Mouse (Mus musculus): ENCODE results near the gene Slit1. TPM values are rescaled to one million over a fixed set of nuclear protein-coding genes. Genes with fewer than 3 reads are reported as not detected.
A peak's percentile ranks its signal among the peaks of the same experiment; 100 is the strongest.

The Slit1 gene
- polyA plus RNA-seq, 1 experiment from 2014 or later, result 17.4 TPM

DNA sequence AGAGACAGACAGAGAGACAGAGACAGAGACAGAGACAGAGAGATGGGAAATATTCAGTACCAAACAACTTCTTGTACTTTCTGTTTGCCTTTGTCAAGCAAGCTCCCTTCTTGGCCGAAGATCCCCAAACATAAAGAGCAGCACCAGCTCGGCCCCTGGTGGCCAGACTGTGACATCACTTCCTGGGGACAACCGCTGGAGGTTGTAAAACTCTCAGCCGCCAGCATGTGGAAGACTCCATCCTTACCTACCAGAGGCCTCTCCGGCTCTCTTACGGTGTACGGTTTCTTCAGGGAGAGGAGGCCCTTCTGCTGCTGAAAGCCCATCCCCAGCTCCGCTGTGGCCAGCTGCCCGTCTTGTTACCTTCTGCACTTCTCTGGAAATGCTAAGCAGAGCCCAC is 18.1 kb upstream of the Slit1 start:
- Histone ChIP-seq H3K9ac (ENCODE audit: low read depth, low read length) (no peak overlapping the region), H3K9me3 (ENCODE audit: control insufficient read depth, low read length) (no peaks in the 10 kb centered on the region), H3K4me2 (ENCODE audit: low read length) (no peak overlapping the region), H3K27me3 (replicated peaks; ENCODE audit: control insufficient read depth, insufficient read depth, low read length) (no peaks in the 10 kb centered on the region), H3K36me3 (ENCODE audit: control insufficient read depth, insufficient read depth, low read length) (no peaks in the 10 kb centered on the region), H3K4me1 (ENCODE audit: control insufficient read depth, insufficient read depth, low read depth, low read length) (no peaks in the 10 kb centered on the region), H3K4me3 (ENCODE audit: low read length) (no peak overlapping the region), H3K27ac (ENCODE audit: low read depth, low read length) (no peak overlapping the region)
- no peak for ATAC-seq
- 40% methylated on average over 9 of the region's 9 CpGs for WGBS

- no peak overlapping the region for H3K27ac ChIP-seq (ENCODE audit: low read depth, low read length)
- WGBS, result 72% methylated on average over 6 of the region's 6 CpGs
- peaks cover 4% of the 10 kb centered on the region; the same call in 1 of the 2 replicates for H3K27me3 ChIP-seq (replicated peaks; ENCODE audit: control insufficient read depth, insufficient read depth, low read length)
- no peak overlapping the region for H3K4me2 ChIP-seq (ENCODE audit: low read length)
- no peaks in the 10 kb centered on the region for H3K9me3 ChIP-seq (ENCODE audit: control insufficient read depth, low read length)
- H3K4me3 ChIP-seq (ENCODE audit: low read length), result no peak overlapping the region
- ATAC-seq, result no peak
- H3K4me1 ChIP-seq (ENCODE audit: control insufficient read depth, insufficient read depth, low read depth, low read length), result no peaks in the 10 kb centered on the region
- no peaks in the 10 kb centered on the region for H3K36me3 ChIP-seq (ENCODE audit: control insufficient read depth, insufficient read depth, low read length)
- H3K9ac ChIP-seq (ENCODE audit: low read depth, low read length), result no peak overlapping the region
Measured at GRCm38 (mm10) chr19:41759765-41760164, 16.3 kb upstream of the Slit1 start.

GRCm38 (mm10) chr19:41759270-41759669 is 15.8 kb upstream of the Slit1 start:
- ATAC-seq, result no peak
- H3K4me1 ChIP-seq (ENCODE audit: control insufficient read depth, insufficient read depth, low read depth, low read length), result no peaks in the 10 kb centered on the region
- no peak overlapping the region for H3K27ac ChIP-seq (ENCODE audit: low read depth, low read length)
- no peaks in the 10 kb centered on the region for H3K36me3 ChIP-seq (ENCODE audit: control insufficient read depth, insufficient read depth, low read length)
- H3K9me3 ChIP-seq (ENCODE audit: control insufficient read depth, low read length), result no peaks in the 10 kb centered on the region
- H3K27me3 ChIP-seq (replicated peaks; ENCODE audit: control insufficient read depth, insufficient read depth, low read length), result peaks cover 4% of the 10 kb centered on the region; the same call in 1 of the 2 replicates
- H3K4me3 ChIP-seq (ENCODE audit: low read length), result no peak overlapping the region
- WGBS, result 80% methylated on average over 5 of the region's 5 CpGs
- no peak overlapping the region for H3K4me2 ChIP-seq (ENCODE audit: low read length)
- H3K9ac ChIP-seq (ENCODE audit: low read depth, low read length), result no peak overlapping the region

GRCm38 (mm10) chr19:41754760-41755159 is 11.3 kb upstream of the Slit1 start:
- no peak overlapping the region for H3K4me3 ChIP-seq (ENCODE audit: low read length)
- H3K9ac ChIP-seq (ENCODE audit: low read depth, low read length), result no peak overlapping the region
- 34% methylated on average over 15 of the region's 15 CpGs for WGBS
- no peak for ATAC-seq
- no peaks in the 10 kb centered on the region for H3K9me3 ChIP-seq (ENCODE audit: control insufficient read depth, low read length)
- H3K27me3 ChIP-seq (replicated peaks; ENCODE audit: control insufficient read depth, insufficient read depth, low read length), result peaks cover 4% of the 10 kb centered on the region; the same call in 1 of the 2 replicates
- no peaks in the 10 kb centered on the region for H3K36me3 ChIP-seq (ENCODE audit: control insufficient read depth, insufficient read depth, low read length)
- no peak overlapping the region for H3K4me2 ChIP-seq (ENCODE audit: low read length)
- no peak overlapping the region for H3K27ac ChIP-seq (ENCODE audit: low read depth, low read length)
- H3K4me1 ChIP-seq (ENCODE audit: control insufficient read depth, insufficient read depth, low read depth, low read length), result no peaks in the 10 kb centered on the region; the same call in 1 of the 2 replicates

GRCm38 (mm10) chr19:41751906-41752305 is 8.4 kb upstream of the Slit1 start:
- WGBS, result 65% methylated on average over 11 of the region's 11 CpGs
- no peak for ATAC-seq

GRCm38 (mm10) chr19:41747436-41747835 is 4.0 kb upstream of the Slit1 start:
- Histone ChIP-seq H3K9me3 (ENCODE audit: control insufficient read depth, low read length) (no peaks in the 10 kb centered on the region), H3K4me3 (ENCODE audit: low read length) (no peak overlapping the region), H3K36me3 (ENCODE audit: control insufficient read depth, insufficient read depth, low read length) (no peaks in the 10 kb centered on the region), H3K27me3 (replicated peaks; ENCODE audit: control insufficient read depth, insufficient read depth, low read length) (no peaks in the 10 kb centered on the region), H3K4me2 (ENCODE audit: low read length) (no peak overlapping the region), H3K9ac (ENCODE audit: low read depth, low read length) (no peak overlapping the region), H3K4me1 (ENCODE audit: control insufficient read depth, insufficient read depth, low read depth, low read length) (peaks cover 25% of the 10 kb centered on the region), H3K27ac (ENCODE audit: low read depth, low read length) (no peak overlapping the region)
- ATAC-seq, result no peak
- WGBS, result 83% methylated on average over 14 of the region's 14 CpGs

More at GRCm38 (mm10) chr19:41751906-41752305, 8.4 kb upstream of the Slit1 start:
- H3K4me2 ChIP-seq (ENCODE audit: low read length), result no peak overlapping the region
- no peak overlapping the region for H3K9ac ChIP-seq (ENCODE audit: low read depth, low read length)
- H3K9me3 ChIP-seq (ENCODE audit: control insufficient read depth, low read length), result no peaks in the 10 kb centered on the region
- H3K4me3 ChIP-seq (ENCODE audit: low read length), result no peak overlapping the region
- no peaks in the 10 kb centered on the region for H3K36me3 ChIP-seq (ENCODE audit: control insufficient read depth, insufficient read depth, low read length)
- peaks cover 4% of the 10 kb centered on the region; the same call in 1 of the 2 replicates for H3K4me1 ChIP-seq (ENCODE audit: control insufficient read depth, insufficient read depth, low read depth, low read length)
- peaks cover 4% of the 10 kb centered on the region; the same call in 1 of the 2 replicates for H3K27me3 ChIP-seq (replicated peaks; ENCODE audit: control insufficient read depth, insufficient read depth, low read length)
- no peak overlapping the region for H3K27ac ChIP-seq (ENCODE audit: low read depth, low read length)

DNA sequence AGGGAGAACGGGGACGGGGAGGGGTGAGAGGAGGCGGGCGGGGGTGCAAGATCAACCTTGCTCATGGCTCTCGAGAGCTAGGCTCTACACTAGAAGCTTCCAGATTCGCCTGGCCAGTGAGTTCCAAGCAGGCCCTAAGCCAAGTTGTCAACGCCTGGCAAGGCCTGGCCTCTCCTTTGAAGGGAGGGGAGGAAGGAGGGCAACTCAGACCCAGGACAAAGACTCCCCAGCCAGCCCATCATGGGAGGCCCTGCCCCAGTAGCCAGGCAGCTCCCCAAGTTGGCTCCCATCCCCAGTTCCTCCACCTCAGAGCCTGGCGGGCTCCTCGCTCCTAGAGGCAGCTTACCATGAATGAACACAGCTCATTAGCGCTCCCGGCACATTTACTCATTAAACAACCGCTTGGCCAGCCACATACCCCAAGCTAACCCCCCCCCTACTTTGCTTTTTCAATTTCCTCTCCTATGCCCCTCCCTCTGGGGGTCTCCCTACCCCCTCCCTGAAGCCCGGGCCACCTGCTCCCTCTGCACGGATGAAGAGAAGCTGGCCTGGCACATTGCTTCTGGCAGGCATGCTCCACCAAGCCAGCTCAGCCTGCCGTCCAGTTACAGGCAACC is 2.6 kb upstream of the Slit1 start:
- Histone ChIP-seq H3K4me3 (ENCODE audit: low read length) (no peak overlapping the region), H3K36me3 (ENCODE audit: control insufficient read depth, insufficient read depth, low read length) (no peaks in the 10 kb centered on the region), H3K27ac (ENCODE audit: low read depth, low read length) (peak overlapping the region; percentile 9; the same call in 1 of the 2 replicates), H3K27me3 (replicated peaks; ENCODE audit: control insufficient read depth, insufficient read depth, low read length) (no peaks in the 10 kb centered on the region), H3K9ac (ENCODE audit: low read depth, low read length) (no peak overlapping the region), H3K9me3 (ENCODE audit: control insufficient read depth, low read length) (no peaks in the 10 kb centered on the region), H3K4me2 (ENCODE audit: low read length) (no peak overlapping the region), H3K4me1 (ENCODE audit: control insufficient read depth, insufficient read depth, low read depth, low read length) (peaks cover 25% of the 10 kb centered on the region)
- WGBS, result 15% methylated on average over 15 of the region's 15 CpGs
- ATAC-seq, result peak; percentile 92

- no peaks in the 10 kb centered on the region for H3K36me3 ChIP-seq (ENCODE audit: control insufficient read depth, insufficient read depth, low read length)
- ATAC-seq, result no peak
- whole genome bisulfite sequencing, result 23% methylated on average over 4 of the region's 4 CpGs
- no peaks in the 10 kb centered on the region for H3K9me3 ChIP-seq (ENCODE audit: control insufficient read depth, low read length)
- peak overlapping the region; percentile 75 for H3K4me2 ChIP-seq (ENCODE audit: low read length)
- H3K27me3 ChIP-seq (replicated peaks; ENCODE audit: control insufficient read depth, insufficient read depth, low read length), result no peaks in the 10 kb centered on the region
- 0 out of 2 replicates have a peak overlapping the region, but pooled peaks have one; percentile 9 for H3K9ac ChIP-seq (ENCODE audit: low read depth, low read length)
- no peak overlapping the region for H3K27ac ChIP-seq (ENCODE audit: low read depth, low read length)
- H3K4me1 ChIP-seq (ENCODE audit: control insufficient read depth, insufficient read depth, low read depth, low read length), result peaks cover 41% of the 10 kb centered on the region
- H3K4me3 ChIP-seq (ENCODE audit: low read length), result 0 out of 2 replicates have a peak overlapping the region, but pooled peaks have one; percentile 5
Measured at GRCm38 (mm10) chr19:41738896-41739295, 4.6 kb downstream of the Slit1 start.

- ATAC-seq, result peak; percentile 17
- peak overlapping the region; percentile 28; the same call in 1 of the 2 replicates for H3K9ac ChIP-seq (ENCODE audit: low read depth, low read length)
Measured at GRCm38 (mm10) chr19:41738429-41738805, 5.0 kb downstream of the Slit1 start.

More at GRCm38 (mm10) chr19:41738429-41738805, 5.0 kb downstream of the Slit1 start:
- Histone ChIP-seq H3K27me3 (replicated peaks; ENCODE audit: control insufficient read depth, insufficient read depth, low read length) (no peaks in the 10 kb centered on the region), H3K9me3 (ENCODE audit: control insufficient read depth, low read length) (no peaks in the 10 kb centered on the region), H3K27ac (ENCODE audit: low read depth, low read length) (no peak overlapping the region), H3K36me3 (ENCODE audit: control insufficient read depth, insufficient read depth, low read length) (no peaks in the 10 kb centered on the region), H3K4me1 (ENCODE audit: control insufficient read depth, insufficient read depth, low read depth, low read length) (peaks cover 39% of the 10 kb centered on the region), H3K4me3 (ENCODE audit: low read length) (peak overlapping the region; percentile 24), H3K4me2 (ENCODE audit: low read length) (peak overlapping the region; percentile 43)
- WGBS, result 6% methylated on average over 14 of the region's 14 CpGs

Measured in hindbrain, embryonic 16.5 days (tissue).